Mouse (Mus musculus): Measurements from ENCODE around the gene Smcr8. TPM values are rescaled to one million over a fixed set of nuclear protein-coding genes. Genes with fewer than 3 reads are reported as not detected.

Smcr8 gene
- total and polyA plus RNA-seq, 2 experiments from 2014 or later = 3.1 to 14.6 TPM

DNA sequence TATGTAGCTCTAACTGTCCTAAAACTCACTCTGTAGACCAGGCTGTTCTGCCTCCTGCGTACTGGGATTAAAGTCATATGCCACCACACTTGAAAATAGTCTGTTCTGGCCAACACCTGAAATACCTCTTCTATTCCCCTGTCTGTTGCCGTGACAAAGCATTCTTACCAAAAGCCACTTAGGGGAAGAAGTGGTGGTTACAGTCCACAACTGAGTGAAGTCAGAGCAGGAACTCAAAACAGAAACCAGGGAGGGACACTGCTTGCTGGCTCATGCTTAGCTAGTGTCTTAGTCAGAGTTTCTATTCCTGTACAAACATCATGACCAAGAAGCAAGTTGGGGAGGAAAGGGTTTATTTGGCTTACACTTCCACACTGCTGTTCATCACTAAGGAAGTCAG lies 8.0 kb upstream of the Smcr8 start:
- no peak overlapping the region for H3K4me2 ChIP-seq (ENCODE audit: low read depth, low read length)
- no peak overlapping the region for H3K27ac ChIP-seq
- WGBS = 95% methylated on average over 2 of the region's 2 CpGs
- H3K9ac ChIP-seq (replicated peaks; ENCODE audit: low read length) = no peak overlapping the region
- H3K27me3 ChIP-seq (ENCODE audit: insufficient read depth, low read length) = no peaks in the 10 kb centered on the region
- no peak for TF ChIP-seq CTCF (IDR thresholded peaks at IDR 0.05; ENCODE audit: low read depth)
- H3K36me3 ChIP-seq (ENCODE audit: insufficient read depth, low read length) = no peaks in the 10 kb centered on the region
- H3K9me3 ChIP-seq (ENCODE audit: low read length) = no peaks in the 10 kb centered on the region
- DNase-seq (ENCODE audit: low spot score) (no peak), ATAC-seq (no peak)
- H3K4me3 ChIP-seq (ENCODE audit: low read length) = no peak overlapping the region
- no peaks in the 10 kb centered on the region for H3K4me1 ChIP-seq (ENCODE audit: insufficient read depth, low read length)

DNA sequence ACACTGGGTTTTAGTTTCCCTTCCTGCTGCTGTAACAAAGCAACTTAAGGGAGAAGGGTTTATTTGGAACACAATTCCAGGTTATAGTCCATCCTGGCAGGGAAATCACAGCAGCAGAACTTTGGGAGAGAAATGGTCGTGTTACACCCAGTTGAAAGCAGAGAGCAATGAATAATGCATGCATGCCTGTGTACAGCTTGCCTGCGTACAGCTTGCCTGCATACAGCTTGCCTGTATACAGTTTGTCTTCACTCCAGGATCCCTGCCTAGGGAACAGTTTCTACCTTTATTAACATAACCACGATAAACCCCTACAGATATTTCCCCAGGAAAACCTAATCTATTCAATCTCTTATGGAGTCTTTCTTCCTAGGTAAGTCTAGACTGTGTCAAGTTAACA lies 6.5 kb upstream of the Smcr8 start:
- WGBS = 77% methylated on average over 3 of the region's 3 CpGs
- no peak overlapping the region for H3K4me3 ChIP-seq (ENCODE audit: low read length)
- no peak overlapping the region for H3K9ac ChIP-seq (replicated peaks; ENCODE audit: low read length)
- H3K36me3 ChIP-seq (ENCODE audit: insufficient read depth, low read length) = no peaks in the 10 kb centered on the region
- no peak for TF ChIP-seq CTCF (IDR thresholded peaks at IDR 0.05; ENCODE audit: low read depth)
- H3K4me1 ChIP-seq (ENCODE audit: insufficient read depth, low read length) = peaks cover 6% of the 10 kb centered on the region; the same call in 1 of the 2 replicates
- no peaks in the 10 kb centered on the region for H3K27me3 ChIP-seq (ENCODE audit: insufficient read depth, low read length)
- DNase-seq (ENCODE audit: low spot score) (no peak), ATAC-seq (no peak)
- H3K27ac ChIP-seq = no peak overlapping the region
- H3K4me2 ChIP-seq (ENCODE audit: low read depth, low read length) = no peak overlapping the region
- no peaks in the 10 kb centered on the region for H3K9me3 ChIP-seq (ENCODE audit: low read length)

DNA sequence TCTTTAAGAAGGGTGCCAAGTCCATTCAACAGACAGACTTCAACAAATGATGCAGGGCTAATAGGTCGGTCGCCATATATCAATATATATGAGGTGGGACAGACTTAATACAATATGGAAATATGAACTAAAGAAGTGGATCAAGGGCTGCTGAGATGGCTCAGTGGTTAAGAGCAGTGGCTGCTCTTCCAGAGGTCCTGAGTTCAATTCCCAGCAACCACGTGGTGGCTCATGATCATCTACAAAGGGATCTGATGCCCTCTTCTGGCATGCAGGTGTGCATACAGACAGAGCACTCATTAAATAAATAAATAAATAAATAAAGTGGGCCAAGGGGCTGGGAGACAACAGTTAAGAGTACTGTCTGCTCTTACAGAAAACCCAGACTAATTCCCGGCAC lies 5.2 kb upstream of the Smcr8 start:
- peaks cover 13% of the 10 kb centered on the region for H3K4me1 ChIP-seq (ENCODE audit: insufficient read depth, low read length)
- no peaks in the 10 kb centered on the region for H3K36me3 ChIP-seq (ENCODE audit: insufficient read depth, low read length)
- H3K27me3 ChIP-seq (ENCODE audit: insufficient read depth, low read length) = no peaks in the 10 kb centered on the region
- DNase-seq (ENCODE audit: low spot score) (no peak), ATAC-seq (no peak)
- 80% methylated on average over 4 of the region's 4 CpGs for WGBS
- TF ChIP-seq CTCF (IDR thresholded peaks at IDR 0.05; ENCODE audit: low read depth) = no peak
- no peak overlapping the region for H3K9ac ChIP-seq (replicated peaks; ENCODE audit: low read length)
- H3K27ac ChIP-seq = no peak overlapping the region
- no peak overlapping the region for H3K4me2 ChIP-seq (ENCODE audit: low read depth, low read length)
- H3K4me3 ChIP-seq (ENCODE audit: low read length) = no peak overlapping the region
- H3K9me3 ChIP-seq (ENCODE audit: low read length) = no peaks in the 10 kb centered on the region

DNA sequence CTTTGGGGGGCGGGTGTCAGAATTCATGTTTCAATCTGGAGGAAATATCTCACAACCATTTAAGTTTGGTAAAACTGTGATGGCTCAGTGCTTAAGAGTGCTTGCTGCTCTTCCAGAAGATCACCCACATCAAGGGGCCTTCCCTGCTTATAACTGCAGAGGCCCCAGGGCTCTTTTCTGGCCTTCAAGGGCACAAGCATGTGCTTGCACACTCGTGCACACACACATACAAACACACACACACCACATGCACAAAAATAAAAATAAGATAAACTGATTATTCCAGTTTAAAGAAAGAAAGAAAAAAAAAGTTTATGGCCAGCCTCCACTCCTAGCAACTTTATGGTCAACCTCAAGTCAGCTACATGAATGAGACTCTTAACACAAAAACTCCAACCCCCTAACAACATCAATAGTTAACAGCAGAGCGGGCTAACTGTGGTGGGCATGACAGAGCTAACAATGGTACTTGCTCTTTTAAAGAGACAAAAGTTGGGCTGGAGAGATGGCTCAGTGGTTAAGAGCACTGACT lies 3.1 kb upstream of the Smcr8 start:
- Histone ChIP-seq H3K36me3 (ENCODE audit: insufficient read depth, low read length) (no peaks in the 10 kb centered on the region), H3K27me3 (ENCODE audit: insufficient read depth, low read length) (no peaks in the 10 kb centered on the region), H3K4me2 (ENCODE audit: low read depth, low read length) (no peak overlapping the region), H3K27ac (no peak overlapping the region), H3K4me3 (ENCODE audit: low read length) (no peak overlapping the region), H3K9me3 (ENCODE audit: low read length) (no peaks in the 10 kb centered on the region), H3K4me1 (ENCODE audit: insufficient read depth, low read length) (peaks cover 26% of the 10 kb centered on the region), H3K9ac (replicated peaks; ENCODE audit: low read length) (no peak overlapping the region)
- no peak for DNase-seq (ENCODE audit: low spot score)
- no peak for ATAC-seq
- 92% methylated on average over 3 of the region's 3 CpGs for WGBS
- TF ChIP-seq CTCF (IDR thresholded peaks at IDR 0.05; ENCODE audit: low read depth) = no peak

DNA sequence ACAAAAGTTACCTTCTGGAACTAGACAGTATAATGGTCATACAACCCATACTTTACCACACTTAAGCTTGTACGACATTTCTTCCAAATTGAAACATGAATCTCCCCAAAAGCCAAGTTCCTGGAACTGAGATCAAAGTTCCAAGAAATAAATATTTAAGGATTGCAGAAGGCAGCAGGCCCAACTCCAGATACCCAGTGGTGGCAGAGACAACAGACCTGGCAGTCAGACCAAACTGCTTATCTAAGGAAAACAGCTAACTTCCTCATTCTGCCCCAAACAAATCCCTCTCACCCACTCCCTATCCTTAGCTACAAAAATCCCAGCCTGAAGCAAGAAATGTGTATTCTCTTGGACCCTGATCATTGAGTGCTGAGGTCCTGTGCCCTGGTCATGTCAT lies 2.5 kb upstream of the Smcr8 start:
- H3K9me3 ChIP-seq (ENCODE audit: low read length) = no peaks in the 10 kb centered on the region
- ATAC-seq (no peak), DNase-seq (ENCODE audit: low spot score) (no peak)
- no peak overlapping the region for H3K9ac ChIP-seq (replicated peaks; ENCODE audit: low read length)
- H3K4me2 ChIP-seq (ENCODE audit: low read depth, low read length) = no peak overlapping the region
- no peak for TF ChIP-seq CTCF (IDR thresholded peaks at IDR 0.05; ENCODE audit: low read depth)
- H3K4me3 ChIP-seq (ENCODE audit: low read length) = no peak overlapping the region
- H3K4me1 ChIP-seq (ENCODE audit: insufficient read depth, low read length) = peaks cover 33% of the 10 kb centered on the region
- H3K27ac ChIP-seq = no peak overlapping the region
- H3K27me3 ChIP-seq (ENCODE audit: insufficient read depth, low read length) = no peaks in the 10 kb centered on the region
- H3K36me3 ChIP-seq (ENCODE audit: insufficient read depth, low read length) = no peaks in the 10 kb centered on the region
- 69% methylated on average over 1 of the region's 1 CpGs for WGBS

DNA sequence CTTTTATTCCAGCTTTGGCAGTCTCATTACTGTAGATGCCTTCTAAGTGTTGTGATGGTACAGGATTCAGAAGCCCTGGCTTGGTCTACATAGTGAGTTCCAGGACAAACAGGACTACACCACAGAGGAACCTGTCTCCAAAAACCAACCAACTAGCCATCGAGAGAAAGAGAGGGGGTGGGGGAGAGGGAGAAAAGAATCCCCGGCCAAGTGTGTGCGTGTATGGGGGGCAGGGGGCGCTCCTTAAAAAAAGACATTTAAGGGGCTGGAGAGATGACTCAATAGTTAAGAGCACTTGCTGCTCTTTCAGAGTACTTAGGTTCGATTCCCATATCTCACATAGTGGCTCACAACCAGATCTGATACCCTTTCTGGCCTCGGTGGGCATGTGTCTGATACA lies 1.7 kb upstream of the Smcr8 start:
- TF ChIP-seq CTCF (IDR thresholded peaks at IDR 0.05; ENCODE audit: low read depth) = no peak
- no peak for ATAC-seq
- 50% methylated on average over 6 of the region's 6 CpGs for WGBS
- H3K9me3 ChIP-seq (ENCODE audit: low read length) = no peaks in the 10 kb centered on the region
- H3K4me3 ChIP-seq (ENCODE audit: low read length) = peak overlapping the region; percentile 77; the same call in 1 of the 2 replicates
- H3K4me1 ChIP-seq (ENCODE audit: insufficient read depth, low read length) = peaks cover 40% of the 10 kb centered on the region
- no peaks in the 10 kb centered on the region for H3K36me3 ChIP-seq (ENCODE audit: insufficient read depth, low read length)
- no peak for DNase-seq (ENCODE audit: low spot score)
- H3K9ac ChIP-seq (replicated peaks; ENCODE audit: low read length) = peak overlapping the region; percentile 73; the same call in 1 of the 2 replicates
- H3K27me3 ChIP-seq (ENCODE audit: insufficient read depth, low read length) = no peaks in the 10 kb centered on the region
- H3K27ac ChIP-seq = no peak overlapping the region
- H3K4me2 ChIP-seq (ENCODE audit: low read depth, low read length) = peak overlapping the region; percentile 93

DNA sequence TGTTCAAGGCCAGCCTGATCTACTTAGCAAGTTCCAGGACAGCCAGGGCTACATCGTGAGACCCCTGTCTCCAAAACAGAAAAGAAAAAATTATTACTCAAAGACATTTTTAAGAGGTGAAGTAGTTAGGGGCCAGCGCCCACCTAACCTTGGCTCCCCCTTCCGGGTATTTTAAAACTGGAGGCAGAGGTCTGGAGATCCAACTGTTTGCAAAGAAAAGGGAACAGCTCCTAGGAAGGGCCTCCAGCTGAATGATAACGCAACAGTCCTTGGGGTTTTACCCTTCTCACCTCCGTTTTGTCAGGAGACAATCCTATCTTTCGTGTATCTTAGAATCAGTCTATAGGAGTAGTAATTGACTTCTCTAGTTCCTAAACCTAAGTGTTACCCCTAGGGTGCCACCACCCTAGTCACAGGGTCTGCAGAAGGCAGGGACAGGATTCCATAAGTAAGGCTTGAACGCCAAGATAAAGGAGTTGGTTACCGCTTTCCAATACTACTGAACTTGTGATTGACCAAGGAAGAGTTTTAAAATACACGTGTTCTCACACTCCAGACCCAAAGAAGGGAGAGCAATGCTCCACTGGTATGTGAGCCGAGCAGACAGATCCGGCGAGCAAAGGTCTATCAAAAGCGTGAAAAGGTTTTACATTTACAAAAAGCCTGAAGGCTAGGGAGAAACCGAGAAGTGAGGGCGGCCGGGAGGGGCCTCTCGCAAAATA lies 1.1 kb upstream of the Smcr8 start:
- DNase-seq (ENCODE audit: low spot score) = no peak
- Histone ChIP-seq H3K27ac (peak overlapping the region; percentile 80; the same call in 1 of the 2 replicates), H3K36me3 (ENCODE audit: insufficient read depth, low read length) (no peaks in the 10 kb centered on the region), H3K9ac (replicated peaks; ENCODE audit: low read length) (peak overlapping the region; percentile 73), H3K4me2 (ENCODE audit: low read depth, low read length) (peak overlapping the region; percentile 93), H3K9me3 (ENCODE audit: low read length) (no peaks in the 10 kb centered on the region), H3K4me1 (ENCODE audit: insufficient read depth, low read length) (peaks cover 47% of the 10 kb centered on the region), H3K4me3 (ENCODE audit: low read length) (peak overlapping the region; percentile 77), H3K27me3 (ENCODE audit: insufficient read depth, low read length) (no peaks in the 10 kb centered on the region)
- no peak for ATAC-seq
- 6% methylated on average over 17 of the region's 17 CpGs for WGBS
- TF ChIP-seq CTCF (IDR thresholded peaks at IDR 0.05; ENCODE audit: low read depth) = no peak

All from hindbrain, postnatal 0 days (tissue).